Mouse (Mus musculus): Measurements from ENCODE around the gene Wdr4.
"Not testable (repeated sequence)": the region's sequence is repeated elsewhere in the genome, so short reads cannot be mapped to it uniquely, and the experiment has no call there.

Gene Wdr4

GRCm38 (mm10) chr17:31535871-31536629 is 16.3 kb upstream of the Wdr4 start:
- peak in 1 of 2 experiments; percentile 78 for DNase-seq (ENCODE audit: low spot score in 2 of 2)

GRCm38 (mm10) chr17:31535358-31535757 is 15.6 kb upstream of the Wdr4 start:
- no peak for DNase-seq (ENCODE audit: low spot score in 2 of 2)

- DNase-seq (ENCODE audit: low spot score in 2 of 2): not testable (repeated sequence)
These were observed 12.6 kb upstream of the Wdr4 start for GRCm38 (mm10) chr17:31532331-31532730.

GRCm38 (mm10) chr17:31531441-31532158 is 11.8 kb upstream of the Wdr4 start:
- no peak for DNase-seq (ENCODE audit: low spot score in 2 of 2)

GRCm38 (mm10) chr17:31529314-31529713 is 9.5 kb upstream of the Wdr4 start:
- peak in 1 of 2 experiments; percentile 33 for DNase-seq (ENCODE audit: low spot score in 2 of 2)

- no peak for DNase-seq (ENCODE audit: low spot score in 2 of 2)
These were observed 6.0 kb upstream of the Wdr4 start for GRCm38 (mm10) chr17:31525816-31526215.

- no peak for DNase-seq (ENCODE audit: low spot score in 2 of 2)
These were observed 5.3 kb upstream of the Wdr4 start for GRCm38 (mm10) chr17:31525114-31525513.

GRCm38 (mm10) chr17:31521948-31522347 is 2.2 kb upstream of the Wdr4 start:
- peak in 1 of 2 experiments; percentile 27 for DNase-seq (ENCODE audit: low spot score in 2 of 2)

- peak in 1 of 2 experiments; percentile 74 for DNase-seq (ENCODE audit: low spot score in 2 of 2)
These were observed 1.1 kb upstream of the Wdr4 start for GRCm38 (mm10) chr17:31520895-31521294.

- no peak for DNase-seq (ENCODE audit: low spot score in 2 of 2)
These were observed 335 bp downstream of the Wdr4 start for GRCm38 (mm10) chr17:31519344-31519945.

- no peak for DNase-seq (ENCODE audit: low spot score in 2 of 2)
These were observed 5.1 kb downstream of the Wdr4 start for GRCm38 (mm10) chr17:31514696-31515095.

- no peak for DNase-seq (ENCODE audit: low spot score in 2 of 2)
These were observed 7.2 kb downstream of the Wdr4 start for GRCm38 (mm10) chr17:31512593-31512992.

- peak; percentile 60 to 85 for DNase-seq (ENCODE audit: low spot score in 2 of 2)
These were observed 7.8 kb downstream of the Wdr4 start for GRCm38 (mm10) chr17:31511792-31512495.

- DNase-seq (ENCODE audit: low spot score in 2 of 2): no peak
These were observed 8.8 kb downstream of the Wdr4 start for GRCm38 (mm10) chr17:31510944-31511343.

GRCm38 (mm10) chr17:31506282-31506681 is 13.5 kb downstream of the Wdr4 start:
- no peak for DNase-seq (ENCODE audit: low spot score in 2 of 2)

GRCm38 (mm10) chr17:31505013-31505412 is 14.8 kb downstream of the Wdr4 start:
- DNase-seq (ENCODE audit: low spot score in 2 of 2): no peak

GRCm38 (mm10) chr17:31503936-31504335 is 15.8 kb downstream of the Wdr4 start:
- no peak for DNase-seq (ENCODE audit: low spot score in 2 of 2)

- no peak for DNase-seq (ENCODE audit: low spot score in 2 of 2)
These were observed 16.4 kb downstream of the Wdr4 start for GRCm38 (mm10) chr17:31503337-31503736.

GRCm38 (mm10) chr17:31502261-31502927 is 17.4 kb downstream of the Wdr4 start:
- no peak for DNase-seq (ENCODE audit: low spot score in 2 of 2)

- no peak for DNase-seq (ENCODE audit: low spot score in 2 of 2)
These were observed 18.9 kb downstream of the Wdr4 start for GRCm38 (mm10) chr17:31500908-31501307.

GRCm38 (mm10) chr17:31500416-31500815 is 19.4 kb downstream of the Wdr4 start:
- no peak for DNase-seq (ENCODE audit: low spot score in 2 of 2)
